Mouse (Mus musculus): ENCODE measurements around the gene Dohh.

Dohh gene

DNA sequence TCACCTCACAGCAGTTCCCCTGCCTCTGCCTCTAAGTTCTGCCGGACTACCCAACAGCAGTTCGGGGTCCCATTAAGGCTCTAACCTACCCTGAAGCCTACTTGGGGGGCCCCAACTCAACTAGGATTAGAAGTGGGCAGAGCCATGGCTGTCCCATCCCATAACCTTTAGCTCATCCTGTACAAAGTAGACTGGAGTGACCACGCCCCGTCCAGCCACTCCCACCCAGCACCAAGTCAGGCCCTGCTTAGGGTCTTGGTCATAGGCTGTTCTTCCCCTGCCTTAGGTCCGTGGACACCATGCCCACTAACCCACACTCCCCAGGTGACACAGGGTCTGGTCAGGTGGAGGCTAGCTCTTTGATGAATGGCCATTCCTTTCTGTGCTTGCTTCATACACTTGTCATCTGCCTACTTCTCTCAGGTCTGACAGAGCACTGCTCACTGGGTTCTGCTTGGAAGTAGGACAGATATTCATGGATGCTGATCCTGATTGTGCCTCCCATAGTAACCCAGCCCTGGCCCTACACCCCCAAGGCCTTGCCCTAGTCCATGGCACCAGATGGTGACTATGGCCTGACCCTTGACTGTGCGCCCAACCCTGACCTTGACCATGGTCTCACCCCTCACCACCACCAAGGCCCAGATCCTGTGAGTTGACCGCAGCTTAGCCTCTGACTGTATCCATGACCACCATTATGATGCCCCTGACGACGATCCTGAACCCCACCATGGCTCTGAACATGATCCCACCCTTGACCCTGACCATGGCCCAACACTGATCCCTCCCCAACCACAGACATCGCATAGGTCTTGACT lies 35.1 kb downstream of the Dohh start:
- DNase-seq: no peak

DNA sequence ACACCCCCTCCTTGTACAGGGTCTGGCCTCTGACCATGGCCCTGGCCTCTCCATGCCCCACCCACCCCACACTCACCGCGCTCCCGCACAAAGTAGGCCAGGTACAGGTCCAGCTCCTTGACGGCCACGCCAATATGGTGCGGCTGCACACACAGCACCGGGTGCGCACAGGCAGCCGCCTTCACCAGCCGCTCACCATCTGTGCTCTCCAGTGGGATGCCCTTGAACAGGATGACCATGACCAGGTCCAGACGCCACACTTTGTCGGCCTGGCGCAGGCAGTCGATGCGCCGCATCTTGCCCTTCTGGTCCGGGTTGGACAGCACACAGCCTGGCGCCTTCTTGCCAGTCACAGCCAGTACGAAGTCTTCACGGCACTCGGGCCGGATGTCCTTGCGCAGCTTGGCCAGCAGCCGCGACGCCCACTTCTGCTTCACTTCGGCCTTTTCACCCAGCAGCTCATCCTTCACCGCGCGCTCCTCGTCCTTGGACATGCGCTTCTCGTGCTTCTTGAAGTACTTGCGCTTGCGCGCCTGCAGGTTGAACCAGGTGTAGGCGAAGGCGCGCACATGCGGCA lies 36.1 kb downstream of the Dohh start:
- DNase-seq: no peak

DNA sequence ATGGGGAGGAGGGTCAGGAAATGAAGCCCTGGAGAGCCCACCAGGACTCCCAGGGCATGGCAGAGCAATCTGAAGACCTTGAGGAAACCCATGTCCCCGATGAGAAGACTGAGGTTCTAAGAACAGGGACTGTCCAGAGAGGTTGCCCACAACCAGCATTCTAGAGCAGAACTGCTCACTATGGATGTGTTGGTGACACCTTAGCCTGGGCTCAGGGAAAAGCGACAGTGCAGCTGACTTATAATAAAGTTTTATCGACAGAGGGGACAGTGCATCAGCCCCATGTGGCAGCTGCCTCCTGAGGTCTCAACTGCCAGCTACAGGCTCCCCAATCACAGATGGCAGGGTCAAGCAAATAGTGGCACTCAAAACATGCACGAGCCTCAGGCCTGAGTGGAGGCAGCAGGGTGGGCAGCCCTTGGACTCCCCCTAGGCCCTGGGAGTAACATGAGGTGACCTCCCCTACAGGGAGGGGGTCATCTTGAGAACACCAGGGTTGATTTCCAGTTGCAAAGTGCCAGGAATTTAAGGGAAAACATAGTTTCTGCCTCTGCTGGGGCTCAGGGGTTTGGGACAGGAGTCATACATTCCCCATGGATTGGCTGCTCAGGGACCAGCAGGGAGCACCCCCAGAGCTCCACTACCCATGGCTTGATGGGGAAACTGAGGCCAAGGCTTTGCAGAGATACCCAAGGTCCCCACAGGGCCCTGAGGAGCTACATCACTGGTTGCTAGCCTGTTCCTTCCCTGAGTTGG lies 37.0 kb downstream of the Dohh start:
- DNase-seq: no peak

DNA sequence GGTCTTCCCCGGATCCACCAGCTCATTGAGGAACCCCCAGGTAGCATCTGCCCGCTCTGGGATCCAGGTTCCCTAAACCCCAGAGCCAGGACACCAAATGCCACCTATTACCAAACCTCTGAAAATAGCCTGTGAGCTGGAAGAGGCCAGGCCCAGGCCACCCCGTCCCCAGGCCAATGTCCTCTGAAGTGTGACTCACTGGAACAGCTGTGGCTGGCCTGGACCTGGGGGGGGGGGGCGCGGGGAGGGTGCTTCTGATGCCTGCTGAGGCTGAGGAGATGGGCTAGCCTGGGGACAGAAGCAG lies 37.5 kb downstream of the Dohh start:
- no peak for DNase-seq

DNA sequence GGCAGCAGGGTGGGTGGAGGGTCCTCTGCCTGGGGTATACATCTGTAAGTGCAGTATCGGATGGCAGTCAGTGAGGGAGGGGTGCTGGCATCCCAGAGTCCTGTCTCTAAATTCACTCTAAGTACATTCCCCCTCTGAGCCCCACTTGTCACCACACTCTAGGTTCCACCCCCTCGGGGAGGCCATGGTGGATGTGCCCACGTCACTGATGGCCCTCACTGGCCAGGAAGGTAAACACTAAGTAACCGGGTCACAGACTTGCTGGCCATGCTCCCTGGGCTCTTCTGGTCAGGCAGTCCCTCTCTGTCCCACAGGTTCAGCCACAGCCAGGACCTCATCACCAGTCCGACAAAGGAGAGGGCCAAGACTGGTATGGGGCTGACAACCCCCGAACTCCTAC lies 38.0 kb downstream of the Dohh start:
- no peak for DNase-seq

DNA sequence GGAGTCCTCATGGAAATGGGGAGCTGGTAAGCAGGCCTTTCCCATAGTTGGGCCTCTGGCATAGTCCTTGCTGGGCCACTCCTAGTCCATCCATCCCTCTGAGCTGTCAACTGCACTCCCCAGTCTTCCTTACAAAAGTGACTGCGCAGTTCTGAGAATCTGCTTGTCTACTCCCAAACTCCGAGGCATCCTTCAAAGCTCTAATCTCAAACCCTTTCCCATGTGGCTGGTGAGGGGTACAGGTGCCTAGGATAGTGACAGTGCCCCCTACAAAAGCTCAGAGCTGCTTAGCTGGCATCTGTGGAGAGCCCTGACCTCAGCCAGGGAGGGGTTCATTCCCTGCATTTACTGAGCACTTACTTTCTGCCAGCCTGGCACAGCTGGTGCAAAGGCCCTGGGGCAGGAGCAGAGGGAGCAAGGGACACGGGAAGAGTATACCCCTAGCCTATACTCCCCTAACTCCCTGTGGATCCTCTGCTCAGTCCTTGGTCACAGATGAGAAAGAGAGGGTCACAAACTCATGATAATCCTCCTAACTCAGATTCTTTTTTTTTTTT lies 38.5 kb downstream of the Dohh start:
- DNase-seq: no peak

DNA sequence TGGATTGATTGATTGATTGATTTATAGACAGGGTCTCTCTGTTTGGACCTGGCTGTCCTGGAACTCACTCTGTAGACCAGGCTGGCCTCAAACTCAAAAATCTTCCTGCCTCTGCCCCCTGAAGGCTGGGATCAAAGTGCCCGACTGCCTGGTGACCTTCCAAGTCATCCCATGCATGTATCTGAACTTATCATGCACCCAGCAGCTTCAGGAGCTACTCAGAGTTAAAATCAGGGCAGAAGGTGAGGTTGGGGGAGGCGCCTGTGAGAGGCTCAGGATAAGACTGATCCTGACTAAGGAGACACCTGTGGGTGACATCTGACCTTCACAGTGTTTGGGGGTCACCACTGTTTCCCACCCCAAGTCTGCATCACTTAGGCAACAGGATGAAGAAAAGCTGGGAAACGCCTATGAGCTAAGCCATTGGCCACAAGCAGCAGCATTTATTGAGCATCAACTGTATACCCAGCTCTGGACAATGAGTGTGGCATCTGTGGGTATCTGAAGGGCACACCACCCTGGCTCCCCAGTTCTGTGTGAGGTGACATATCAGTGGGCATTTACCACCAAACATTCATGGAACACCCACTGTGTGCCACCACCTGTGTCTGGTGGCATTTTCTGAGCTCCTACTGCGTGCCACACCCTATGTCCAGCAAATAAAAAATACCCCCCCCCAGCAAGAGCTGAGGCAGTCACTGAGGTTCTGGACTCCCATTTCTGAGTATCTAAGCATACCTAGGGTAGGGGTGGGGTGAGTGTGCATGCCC lies 39.4 kb downstream of the Dohh start:
- no peak for DNase-seq

DNA sequence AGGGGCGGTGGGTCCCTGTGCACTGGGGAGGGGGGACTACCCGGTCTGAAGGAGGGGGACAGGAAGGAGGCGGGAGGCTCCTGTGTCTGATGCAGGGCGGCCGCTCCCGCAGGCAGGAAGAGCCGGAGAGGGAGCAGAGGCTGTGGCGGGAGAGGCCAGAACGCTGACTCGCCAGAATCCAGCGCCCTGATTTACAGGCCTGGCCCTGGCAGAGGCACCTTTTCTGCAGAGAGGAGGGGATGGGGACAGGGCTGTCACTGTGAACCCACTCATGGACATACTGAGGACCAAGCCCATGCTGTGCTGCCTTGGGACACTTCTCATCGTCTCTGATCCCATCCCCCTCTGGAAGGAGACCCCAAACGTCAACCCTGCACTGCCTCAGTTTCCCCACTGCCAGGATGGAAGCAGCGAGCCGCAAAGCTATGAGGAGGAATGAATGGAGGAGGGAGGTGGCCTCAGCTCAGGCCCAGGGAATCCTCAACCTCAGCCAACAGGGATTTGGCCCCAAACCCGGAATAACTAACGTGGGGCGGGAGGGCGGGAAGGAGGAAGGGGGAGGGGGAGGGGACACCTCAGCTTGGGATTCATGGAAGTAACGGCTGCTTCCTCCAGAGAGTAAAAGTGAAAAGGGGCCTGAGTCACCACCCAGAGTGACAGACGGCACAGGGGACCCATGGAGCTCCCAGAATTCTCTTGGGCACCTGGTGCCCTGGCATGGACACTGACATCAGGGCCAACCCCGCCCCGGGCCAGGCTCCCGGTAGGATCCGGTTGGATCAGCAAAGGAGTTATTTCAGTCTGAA lies 40.2 kb downstream of the Dohh start:
- no peak for DNase-seq

DNA sequence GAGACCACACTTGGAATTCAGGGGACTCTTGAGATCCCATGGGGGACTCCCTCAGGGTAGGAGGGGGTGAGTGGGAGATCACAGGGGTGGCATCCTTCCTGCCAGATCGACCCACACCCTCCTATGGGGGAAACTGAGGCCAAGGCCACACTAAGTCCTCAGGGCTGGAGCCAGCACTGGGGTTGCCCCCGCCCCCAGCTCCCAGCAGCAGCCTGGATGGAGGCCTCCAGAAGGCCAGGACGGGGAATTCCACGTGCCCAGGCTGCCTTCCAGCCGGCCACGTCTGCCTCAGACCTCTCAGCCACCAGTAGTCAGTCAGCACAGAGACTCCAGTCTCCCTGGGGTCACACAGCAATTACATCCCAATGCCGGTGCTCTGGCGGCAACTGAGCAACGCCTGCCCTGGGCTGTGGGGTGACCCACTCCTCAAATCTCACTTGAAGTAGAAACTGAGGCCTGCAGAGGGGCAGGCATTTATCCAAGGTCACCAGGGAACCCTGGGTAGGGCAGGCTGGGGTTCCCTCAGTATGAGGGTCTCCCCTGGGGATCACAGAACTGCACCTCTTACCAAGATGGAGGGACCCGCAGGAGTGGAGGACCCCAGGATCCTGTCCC lies 41.1 kb downstream of the Dohh start:
- DNase-seq: no peak

DNA sequence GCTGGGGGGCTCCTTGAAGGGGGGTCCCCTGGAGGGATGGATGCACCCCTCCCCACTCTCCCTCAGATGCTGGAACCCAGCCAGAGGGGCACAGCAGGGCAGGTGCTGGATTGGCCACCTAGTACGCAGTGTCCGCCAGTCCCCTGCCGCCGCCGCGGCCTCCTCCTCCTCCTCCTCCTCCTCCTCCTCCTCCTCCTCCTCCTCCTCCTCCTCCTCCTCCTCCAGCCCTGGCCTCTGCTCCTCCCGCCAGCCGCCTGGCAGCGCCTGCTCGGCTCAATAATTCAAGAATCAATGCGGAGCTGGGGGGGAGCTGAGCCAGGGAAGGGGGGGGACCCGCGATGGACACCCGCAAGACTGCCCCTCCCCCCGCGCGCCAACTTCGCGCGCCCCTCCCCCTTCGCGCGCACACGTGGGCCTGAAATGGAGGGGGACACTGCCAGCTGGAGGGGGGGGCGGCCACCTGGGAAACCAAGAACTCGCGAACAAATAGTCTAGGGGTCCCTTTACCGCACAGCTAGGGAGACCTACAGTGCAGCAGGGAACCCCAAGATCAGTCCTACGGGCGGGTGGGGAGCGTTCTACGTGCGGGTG lies 41.9 kb downstream of the Dohh start:
- no peak for DNase-seq

DNA sequence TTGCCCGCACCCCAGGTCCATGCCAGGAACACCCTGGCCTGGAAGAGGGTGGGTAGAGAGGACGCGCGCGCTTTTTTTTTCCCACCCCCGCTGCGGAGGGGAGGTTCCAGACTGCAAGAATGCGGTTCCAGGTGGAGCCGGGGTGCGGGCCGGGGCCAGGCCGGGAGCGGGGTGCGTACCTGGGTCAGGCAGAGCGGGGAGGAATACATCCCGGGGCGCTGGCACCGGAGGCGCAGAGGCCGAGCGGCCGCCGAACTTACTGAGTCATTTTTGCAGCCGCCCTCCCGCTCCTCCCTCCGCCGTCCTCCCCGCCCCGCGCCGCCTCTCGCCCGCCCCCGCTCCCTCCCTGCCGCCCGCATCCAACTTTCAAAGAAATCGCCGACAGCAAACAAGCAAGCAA lies 42.7 kb downstream of the Dohh start:
- no peak for DNase-seq

DNA sequence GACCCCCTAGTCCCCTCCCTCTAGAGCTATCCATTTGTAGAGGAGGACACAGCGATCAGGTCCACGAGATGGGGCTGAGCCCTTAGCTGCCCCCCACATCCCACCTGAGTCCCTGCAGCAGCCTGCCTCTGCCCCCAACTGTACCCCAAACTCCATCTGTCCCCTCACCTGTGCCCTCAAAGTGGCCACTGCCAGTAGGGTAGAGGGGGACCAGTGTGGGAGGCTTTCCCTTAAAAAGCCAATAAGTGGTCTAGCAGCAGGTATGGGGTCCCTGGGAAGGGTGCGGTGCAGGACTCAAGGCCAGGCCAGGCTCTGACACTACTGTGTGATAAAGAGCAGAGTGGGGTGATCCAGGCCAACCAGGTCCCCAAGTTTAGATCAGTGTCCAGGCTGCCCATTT lies 43.1 kb downstream of the Dohh start:
- no peak for DNase-seq

DNA sequence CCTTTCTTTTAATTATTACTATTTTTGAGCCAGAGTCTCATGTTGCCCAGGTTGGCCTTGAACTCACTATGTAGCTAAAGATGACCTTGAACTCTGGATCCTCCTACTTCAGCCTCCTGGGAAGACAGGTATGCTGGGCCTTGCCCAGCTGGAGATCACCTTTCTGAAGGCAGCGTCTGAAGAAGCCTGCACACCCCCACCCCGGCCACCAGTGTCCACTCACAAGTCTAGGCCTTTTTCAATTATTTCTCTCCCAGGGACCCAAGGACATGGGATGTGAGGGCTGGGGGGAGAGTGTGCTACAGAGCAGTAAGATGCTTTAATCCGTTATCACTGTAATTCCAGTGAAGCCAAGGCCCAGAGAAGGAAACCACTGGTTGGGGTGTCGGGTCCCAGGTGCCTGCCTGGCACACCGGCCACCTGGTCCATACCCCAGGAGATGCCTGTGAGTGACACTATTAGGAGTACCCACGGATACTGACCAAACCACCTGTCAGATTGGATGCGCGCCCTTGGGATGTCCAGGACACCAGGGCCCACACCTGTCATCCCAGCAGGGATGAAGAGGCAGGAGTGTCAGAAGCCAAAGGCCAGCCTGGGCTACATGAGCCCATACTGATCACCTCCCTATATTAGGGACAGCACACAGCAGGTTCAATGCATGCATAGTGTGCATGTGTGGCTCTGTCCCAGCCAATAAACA lies 43.7 kb downstream of the Dohh start:
- DNase-seq: no peak

DNA sequence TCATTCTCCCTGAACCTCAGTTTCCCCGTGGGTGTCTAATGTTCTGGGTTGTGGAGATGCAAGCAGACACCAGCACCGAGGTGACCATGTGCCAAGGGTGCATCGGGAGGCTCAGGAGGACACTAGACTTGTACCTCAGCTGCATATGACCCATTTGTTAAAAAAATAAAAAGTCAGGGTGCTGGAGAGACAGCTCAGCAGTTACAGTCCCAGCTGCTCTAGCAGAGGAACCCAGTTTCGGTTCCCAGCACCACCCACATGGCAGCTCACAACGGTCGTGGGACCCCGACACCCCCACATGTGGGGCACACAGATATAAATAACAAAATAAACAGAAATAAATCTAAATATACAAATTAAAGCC lies 44.3 kb downstream of the Dohh start:
- DNase-seq: no peak

DNA sequence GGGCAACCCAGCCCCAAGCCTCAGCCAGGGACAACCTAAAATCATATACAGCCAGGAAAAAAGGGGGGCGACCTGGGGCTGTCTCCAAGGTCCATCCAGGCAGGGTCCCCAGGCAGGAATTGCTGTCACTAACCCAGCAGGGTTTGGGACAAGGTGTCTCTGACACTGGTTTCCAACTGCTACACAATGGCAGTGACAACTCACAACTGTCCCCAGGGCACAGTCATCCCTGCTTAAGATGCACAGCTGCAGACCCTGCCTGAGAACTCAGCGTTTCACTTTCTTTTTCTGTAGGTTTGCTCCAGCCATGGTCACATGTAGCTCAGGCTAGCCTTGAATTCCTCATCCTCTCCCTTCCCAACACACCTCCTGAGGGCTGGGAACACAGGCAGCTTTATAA lies 44.9 kb downstream of the Dohh start:
- no peak for DNase-seq

DNA sequence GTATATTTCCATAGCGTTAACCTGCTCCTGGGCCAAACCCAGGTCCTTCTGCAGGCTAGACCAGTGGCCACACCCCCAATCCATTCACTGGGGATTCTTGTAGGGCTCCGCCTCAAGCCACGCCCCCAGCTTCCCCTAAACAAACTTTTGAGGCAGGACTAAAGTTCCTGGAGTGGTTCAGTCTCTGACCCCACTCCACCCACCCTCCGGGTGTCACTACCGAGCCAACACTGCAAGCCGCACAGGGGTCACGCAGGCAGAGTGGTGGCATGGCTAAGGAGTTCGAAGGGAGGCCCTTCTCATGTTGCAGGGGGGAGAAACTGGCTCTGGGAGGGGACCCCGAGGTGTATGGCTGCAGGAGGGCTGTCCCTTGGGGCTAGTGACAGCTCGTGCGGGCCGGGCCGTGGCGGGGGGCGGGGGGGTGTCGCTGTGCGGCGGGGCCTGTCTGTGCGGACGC lies 45.4 kb downstream of the Dohh start:
- DNase-seq: peak; percentile 91

DNA sequence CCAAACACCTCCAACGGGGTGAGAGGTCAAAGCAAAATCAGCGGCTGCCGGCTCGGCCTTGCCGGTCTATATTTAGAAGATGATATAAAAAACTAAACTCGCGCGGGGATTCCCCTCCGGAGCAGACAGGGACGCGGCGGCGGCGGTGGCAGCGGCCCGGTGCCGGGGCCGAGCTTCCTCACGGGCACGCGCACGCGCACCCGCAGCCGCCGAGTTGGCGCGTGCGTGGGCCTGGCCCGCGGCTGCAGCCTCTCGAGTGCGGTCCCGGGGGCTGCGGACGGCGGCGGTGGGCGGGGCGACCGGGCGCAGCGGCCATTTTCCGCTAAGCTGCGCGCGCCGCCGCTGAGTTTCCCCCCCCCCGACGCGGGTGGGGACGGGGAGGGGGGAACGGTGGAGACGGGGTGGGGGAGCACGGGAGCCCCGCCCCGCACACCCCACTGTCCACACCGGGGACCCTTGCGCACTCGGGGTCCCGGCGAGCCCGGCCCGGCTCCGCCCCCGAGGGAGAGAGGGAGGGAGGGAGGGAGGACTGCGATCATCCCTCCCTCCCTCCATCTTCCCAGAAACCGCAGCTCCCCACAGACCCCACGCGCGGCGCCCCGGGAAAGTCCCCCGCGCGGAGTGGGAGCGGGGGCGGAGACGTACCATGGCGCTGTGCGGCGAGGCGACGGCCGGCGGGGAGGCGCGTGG lies 46.1 kb downstream of the Dohh start:
- DNase-seq: peak; percentile 87

DNA sequence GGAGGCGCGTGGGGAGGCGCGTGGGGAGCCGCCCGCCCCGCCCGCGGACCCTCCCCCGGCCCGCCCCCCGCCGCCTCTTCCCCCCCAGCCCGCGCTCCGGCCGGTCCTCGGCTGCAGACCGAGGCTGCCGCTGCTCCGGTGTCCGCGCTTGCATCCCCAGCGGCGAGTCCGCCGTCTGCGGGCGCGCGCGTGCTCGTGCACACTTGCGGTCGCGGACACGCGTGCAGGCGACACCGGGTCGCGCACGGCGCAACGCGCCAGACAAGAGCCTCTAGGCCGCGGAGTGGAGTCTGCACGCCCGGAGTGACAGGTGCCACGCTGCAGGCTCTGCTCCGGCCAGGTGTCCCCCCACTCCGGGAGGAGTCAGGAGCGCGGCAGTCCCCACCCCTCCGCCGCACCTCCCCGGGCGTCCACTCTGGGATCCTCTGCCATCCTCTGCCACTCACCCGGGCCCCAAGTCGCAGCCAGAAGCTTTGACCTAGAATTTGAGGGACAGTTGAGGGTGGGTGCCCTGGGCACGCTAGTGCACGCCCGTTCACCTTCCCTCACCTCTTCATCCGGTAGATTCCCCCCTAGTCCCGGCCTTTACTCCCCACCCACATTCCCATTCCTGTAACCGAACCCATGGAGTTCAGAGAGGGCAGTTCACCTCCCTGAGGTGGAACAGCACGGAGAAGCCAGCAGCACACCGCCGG lies 46.8 kb downstream of the Dohh start:
- peak; percentile 66 for DNase-seq

DNA sequence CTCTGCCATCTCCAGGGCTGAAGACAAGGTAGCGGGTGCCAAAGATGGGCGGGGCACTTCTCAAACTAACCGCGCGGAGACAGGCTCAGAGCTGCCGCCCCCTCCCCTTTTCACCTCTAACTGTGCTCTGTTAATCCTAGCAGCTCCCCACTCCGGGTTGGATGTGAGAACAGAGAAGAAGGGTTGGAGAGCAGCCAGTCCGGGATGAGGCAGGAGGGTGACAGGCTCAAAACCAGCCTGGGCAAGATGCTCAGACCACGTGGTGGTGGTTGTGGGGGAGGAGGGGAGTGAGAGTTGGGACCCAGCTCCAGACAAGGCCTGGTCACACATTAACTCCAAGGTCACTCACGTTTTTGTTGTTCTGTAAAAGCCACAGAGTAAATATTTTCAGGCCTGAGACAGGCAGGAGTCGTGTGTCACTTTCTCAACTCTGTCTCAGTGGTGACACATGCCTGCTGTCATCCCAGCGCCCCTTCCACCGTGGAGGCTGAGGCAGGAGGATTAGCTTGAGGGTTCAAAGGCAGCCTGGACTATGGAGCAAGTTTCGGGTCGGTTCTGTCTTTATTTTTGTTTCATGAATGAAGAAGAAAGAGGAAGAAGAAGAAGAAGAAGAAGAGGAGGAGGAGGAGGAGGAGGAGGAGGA lies 47.4 kb downstream of the Dohh start:
- no peak for DNase-seq

Measured in embryo, embryonic 11 days (tissue).